Mouse (Mus musculus) 3134 (cell line): ENCODE data around the gene Hpdl.
"Not testable (repeated sequence)": the region's sequence is repeated elsewhere in the genome, so short reads cannot be mapped to it uniquely, and the experiment has no call there.

ENCODE experiments used
- DNase-seq: peaks from one replicate; pipeline ENCODE4 v3.0.0-alpha.2; 2011; ENCODE audit warnings: low spot score; ENCODE audit not compliant: insufficient read length; ENCODE audit errors: extremely low read depth

Hpdl gene

GRCm38 (mm10) chr4:116821694-116822016, at the start of gene Hpdl:
Hpdl (minus strand) TSS chr4:116821707.
- no peak for DNase-seq

GRCm38 (mm10) chr4:116869898-116870297, 48.4 kb upstream of the Hpdl start:
- no peak for DNase-seq

- no peak for DNase-seq
Observed at GRCm38 (mm10) chr4:116862023-116862422, 40.5 kb upstream of the Hpdl start.

- no peak for DNase-seq
Observed at GRCm38 (mm10) chr4:116859711-116860110, 38.2 kb upstream of the Hpdl start.

GRCm38 (mm10) chr4:116857203-116857602, 35.7 kb upstream of the Hpdl start:
- DNase-seq = no peak

- DNase-seq = no peak
Observed at GRCm38 (mm10) chr4:116854286-116854685, 32.8 kb upstream of the Hpdl start.

GRCm38 (mm10) chr4:116849901-116850300, 28.4 kb upstream of the Hpdl start:
- no peak for DNase-seq

- no peak for DNase-seq
Observed at GRCm38 (mm10) chr4:116844324-116844723, 22.8 kb upstream of the Hpdl start.

- no peak for DNase-seq
Observed at GRCm38 (mm10) chr4:116840841-116841240, 19.3 kb upstream of the Hpdl start.

- DNase-seq = not testable (repeated sequence)
Observed at GRCm38 (mm10) chr4:116840096-116840495, 18.6 kb upstream of the Hpdl start.

- DNase-seq = no peak
Observed at GRCm38 (mm10) chr4:116838999-116839398, 17.5 kb upstream of the Hpdl start.

GRCm38 (mm10) chr4:116830070-116830368, 8.5 kb upstream of the Hpdl start:
- no peak for DNase-seq

GRCm38 (mm10) chr4:116829364-116830069, 8.0 kb upstream of the Hpdl start:
- no peak for DNase-seq

- peak; percentile 37 for DNase-seq
Observed at GRCm38 (mm10) chr4:116827819-116828218, 6.3 kb upstream of the Hpdl start.

- no peak for DNase-seq
Observed at GRCm38 (mm10) chr4:116824541-116825004, 3.1 kb upstream of the Hpdl start.

- DNase-seq = peak; percentile 83
Observed at GRCm38 (mm10) chr4:116820902-116821693, 409 bp downstream of the Hpdl start.

GRCm38 (mm10) chr4:116819968-116820901, 1.3 kb downstream of the Hpdl start:
- peak; percentile 24 for DNase-seq

- no peak for DNase-seq
Observed at GRCm38 (mm10) chr4:116817486-116817885, 4.0 kb downstream of the Hpdl start.

GRCm38 (mm10) chr4:116815276-116815675, 6.2 kb downstream of the Hpdl start:
- no peak for DNase-seq

- no peak for DNase-seq
Observed at GRCm38 (mm10) chr4:116811012-116811411, 10.5 kb downstream of the Hpdl start.
